21 mouse cellular contexts compared by ENCODE assay signal in genomic region chr4:133458044-133458443, GRCm38 (mm10). TPM values are rescaled to one million over a fixed set of nuclear protein-coding genes. Genes with fewer than 3 reads are reported as not detected.
DNase-seq lines count a peak whose midpoint lies in the region; ATAC-seq and TF ChIP-seq lines count a peak whose summit lies in the region.
"Had no signal": no experiment of that assay in that cellular context is flagged by ENCODE, and none has a peak within 500 bp of the region (broad histone marks: within the 10 kb centered on the region; RNA-seq: fewer than 3 reads in every experiment).

No protein-coding gene starts in this region.

- ATAC-seq in liver, embryonic 14.5 days (ENCODE audit: insufficient read depth) = no peak
- no peak for ATAC-seq in liver, embryonic 12.5 days
- ATAC-seq in megakaryocyte-erythroid progenitor cell, adult 5-6 weeks (replicated peaks; ENCODE audit: low FRiP score, low TSS enrichment, poor library complexity, severe bottlenecking) = peak; percentile 63; the same call in 1 of the 2 replicates
- ATAC-seq: CD4-positive, CD25-positive, alpha-beta regulatory T cell, adult 4 months; midbrain, embryonic 13.5 days had no signal

- TF ChIP-seq EP300 in liver, embryonic 14.5 days (IDR thresholded peaks at IDR 0.05; ENCODE audit: low read depth) = no peak

- no peaks in the 10 kb centered on the region for H3K27me3 ChIP-seq in liver, embryonic 14.5 days (ENCODE audit: control insufficient read depth, insufficient read depth, low read length)
- no peaks in the 10 kb centered on the region for H3K27me3 ChIP-seq in liver, embryonic 12.5 days (replicated peaks)
- H3K27me3 ChIP-seq: midbrain, embryonic 13.5 days had no signal

- no peaks in the 10 kb centered on the region for H3K9me3 ChIP-seq in liver, embryonic 14.5 days (ENCODE audit: control insufficient read depth, low read length)
- no peaks in the 10 kb centered on the region for H3K9me3 ChIP-seq in liver, embryonic 12.5 days (replicated peaks)

- no peak for TF ChIP-seq POLR2A in bone marrow macrophage, adult 2 months (IDR thresholded peaks at IDR 0.05; ENCODE audit: borderline replicate concordance, low read depth, low read length)

- no peaks in the 10 kb centered on the region for H3K36me3 ChIP-seq in liver, embryonic 14.5 days (replicated peaks; ENCODE audit: control insufficient read depth, insufficient read depth, low read depth)
- no peaks in the 10 kb centered on the region for H3K36me3 ChIP-seq in liver, embryonic 12.5 days
- H3K36me3 ChIP-seq: midbrain, embryonic 13.5 days had no signal

- TF ChIP-seq CTCF in liver, embryonic 14.5 days (IDR thresholded peaks at IDR 0.05; ENCODE audit: low read depth) = peak; percentile 35; the same call in 1 of the 2 replicates
- TF ChIP-seq CTCF in bone marrow macrophage, adult 2 months (IDR thresholded peaks at IDR 0.05; ENCODE audit: low read depth, low read length) = 0 out of 2 replicates have a peak, but pooled peaks have one; percentile 10

- no peak overlapping the region for H3K4me3 ChIP-seq in liver, embryonic 14.5 days (ENCODE audit: insufficient read depth in 1 of 2, low read depth in 2 of 2, low read length in 2 of 2)
- H3K4me3 ChIP-seq in liver, embryonic 12.5 days = no peak overlapping the region
- H3K4me3 ChIP-seq in bone marrow macrophage, adult 2 months (ENCODE audit: insufficient read depth, low read length) = no peak overlapping the region
- H3K4me3 ChIP-seq: gastrocnemius, adult 2 months; midbrain, embryonic 13.5 days had no signal

- H3K4me2 ChIP-seq in liver, embryonic 14.5 days (ENCODE audit: low read depth) = no peak overlapping the region
- no peak overlapping the region for H3K4me2 ChIP-seq in liver, embryonic 12.5 days
- H3K4me2 ChIP-seq: hindbrain, embryonic 14.5 days; midbrain, embryonic 13.5 days had no signal

- 51% methylated on average over 3 of the region's 3 CpGs for whole genome bisulfite sequencing in liver, embryonic 14.5 days (ENCODE audit: insufficient replicate concordance)
- WGBS in liver, embryonic 12.5 days (ENCODE audit: insufficient replicate concordance) = 43% methylated on average over 3 of the region's 3 CpGs

- H3K27ac ChIP-seq in liver, embryonic 14.5 days = no peak overlapping the region
- H3K27ac ChIP-seq in liver, embryonic 12.5 days = no peak overlapping the region
- H3K27ac ChIP-seq in bone marrow macrophage, adult 2 months (ENCODE audit: insufficient read depth, low read depth, low read length) = no peak overlapping the region
- H3K27ac ChIP-seq: gastrocnemius, adult 2 months; hindbrain, embryonic 14.5 days; midbrain, embryonic 13.5 days had no signal

- no peak overlapping the region for H3K9ac ChIP-seq in liver, embryonic 14.5 days (replicated peaks)
- no peak overlapping the region for H3K9ac ChIP-seq in liver, embryonic 12.5 days
- H3K9ac ChIP-seq: hindbrain, embryonic 14.5 days; midbrain, embryonic 13.5 days had no signal

- intact Hi-C loops in left cerebral cortex, postnatal 36 days (cut with DNase I) = no loop called here

- H3K4me1 ChIP-seq in liver, embryonic 14.5 days (replicated peaks; ENCODE audit: control insufficient read depth in 2 of 2, insufficient read depth in 2 of 2, low read length in 1 of 2) = 0 out of 4 replicates have a peak, but pooled peaks cover 0 to 2% of the 10 kb centered on the region in 2 experiments
- 0 out of 2 replicates have a peak, but pooled peaks cover 13% of the 10 kb centered on the region for H3K4me1 ChIP-seq in liver, embryonic 12.5 days
- peaks cover 23% of the 10 kb centered on the region for H3K4me1 ChIP-seq in bone marrow macrophage, adult 2 months (ENCODE audit: control insufficient read depth, insufficient read depth, low read length)
- H3K4me1 ChIP-seq: midbrain, embryonic 13.5 days had no signal

- DNase-seq in liver, embryonic 14.5 days (ENCODE audit: low read depth in 3 of 3, low spot score in 3 of 3) = no peak
- peak; percentile 53 for DNase-seq in A20 (ENCODE audit: low read depth, low spot score)
- no peak for DNase-seq in left cerebral cortex, postnatal 36 days (ENCODE audit: low spot score in 2 of 2)
- DNase-seq in adrenal gland, postnatal 10 days = no peak
- DNase-seq: cerebellum, adult 18-20 months; cerebellum, postnatal 36 days; gastrocnemius, adult 2 months; heart, adult 18-20 months; kidney, adult 18-20 months; kidney, postnatal 10 days; layer of hippocampus, adult 9-11 months; lung, postnatal 36 days had no signal

RNA-seq across cellular contexts. Expression of gene Tent5b, which starts 21.9 kb away (rescaled TPM):
- polyA plus RNA-seq in liver, embryonic 14.5 days (2012; rRNA removed) = 0.02 and 0.05 TPM in 2 replicates
- not detected in 2 replicates for polyA plus RNA-seq in liver, embryonic 14.5 days (2014; fragmentation: Nextera tagmentation; extraction: Ambion mirVana)
- 0.06 TPM in 1 of 2 replicates, not detected in the other for polyA plus RNA-seq in liver, embryonic 12.5 days (2016; fragmentation: Nextera tagmentation; extraction: Ambion mirVana)
- polyA plus RNA-seq in bone marrow macrophage, adult 2 months (2012; ENCODE audit: insufficient read depth, insufficient read length, missing spikeins) = not detected in 2 replicates
- total RNA-seq in megakaryocyte-erythroid progenitor cell, adult 5-6 weeks (2014; fragmentation: Nextera tagmentation) = not detected in 2 replicates
- 0.28 TPM in 1 of 2 replicates, not detected in the other for total RNA-seq in megakaryocyte-erythroid progenitor cell, adult 5-6 weeks (2017)
- not detected for total RNA-seq in left cerebral cortex, postnatal 36 days (2021)
- total RNA-seq in adrenal gland, postnatal 10 days (2021) = 1 to 10 TPM in 1 of 2 experiments, under 1 TPM in 1; 0.58 to 1.2 TPM
- total RNA-seq: left cerebral cortex, postnatal 14 days had no signal
- polyA plus RNA-seq: CD4-positive, CD25-positive, alpha-beta regulatory T cell, adult 4 months had no signal

RNA-seq across cellular contexts. Expression of gene Trnp1, which starts 40.3 kb away (rescaled TPM):
- 0.04 TPM in 1 of 2 replicates, not detected in the other for polyA plus RNA-seq in liver, embryonic 14.5 days (2012; rRNA removed)
- not detected in 2 replicates for polyA plus RNA-seq in liver, embryonic 14.5 days (2014; fragmentation: Nextera tagmentation; extraction: Ambion mirVana)
- 0.14 and 0.27 TPM in 2 replicates for polyA plus RNA-seq in liver, embryonic 12.5 days (2016; fragmentation: Nextera tagmentation; extraction: Ambion mirVana)
- polyA plus RNA-seq in bone marrow macrophage, adult 2 months (2012; ENCODE audit: insufficient read depth, insufficient read length, missing spikeins) = 1.0 TPM in 1 of 2 replicates, not detected in the other
- total RNA-seq in megakaryocyte-erythroid progenitor cell, adult 5-6 weeks (2014; fragmentation: Nextera tagmentation) = not detected in 2 replicates
- 3.9 TPM in 1 of 2 replicates, not detected in the other for total RNA-seq in megakaryocyte-erythroid progenitor cell, adult 5-6 weeks (2017)
- 100 to 1,000 TPM; 168 to 210 TPM for total RNA-seq in left cerebral cortex, postnatal 36 days (2021)
- 1 to 10 TPM; 6.2 to 9.3 TPM for total RNA-seq in adrenal gland, postnatal 10 days (2021)
- total RNA-seq: liver, adult 2 months; neutrophil, adult 5-6 weeks had no signal
- polyA plus RNA-seq: CD4-positive, CD25-positive, alpha-beta regulatory T cell, adult 4 months had no signal

Comparison
In these comparisons a context has a peak if more than half of its experiments do, and no peak if none do; other contexts are left out.
1. RNA of gene Trnp1, which starts 40.3 kb away (total RNA-seq): 168 to 210 TPM in left cerebral cortex, postnatal 36 days; 6.2 to 9.3 TPM in adrenal gland, postnatal 10 days and 3.9 TPM in megakaryocyte-erythroid progenitor cell, adult 5-6 weeks; every median in the first group is over 10 times any median in the second.